Mouse (Mus musculus) cerebellum, adult 18-20 months (tissue): ENCODE results near the gene Gabbr2.

Experiments used
- DNase-seq, 2 experiments: peaks; one replicate each; pipeline ENCODE4 v3.0.0; 2021

The Gabbr2 gene

GRCm38 (mm10) chr4:46860586-46860985 is 131.1 kb downstream of the Gabbr2 start:
- no peak for DNase-seq

- DNase-seq, result peak; percentile 83 to 87
These were observed 132.8 kb downstream of the Gabbr2 start for GRCm38 (mm10) chr4:46858899-46859298.

DNA sequence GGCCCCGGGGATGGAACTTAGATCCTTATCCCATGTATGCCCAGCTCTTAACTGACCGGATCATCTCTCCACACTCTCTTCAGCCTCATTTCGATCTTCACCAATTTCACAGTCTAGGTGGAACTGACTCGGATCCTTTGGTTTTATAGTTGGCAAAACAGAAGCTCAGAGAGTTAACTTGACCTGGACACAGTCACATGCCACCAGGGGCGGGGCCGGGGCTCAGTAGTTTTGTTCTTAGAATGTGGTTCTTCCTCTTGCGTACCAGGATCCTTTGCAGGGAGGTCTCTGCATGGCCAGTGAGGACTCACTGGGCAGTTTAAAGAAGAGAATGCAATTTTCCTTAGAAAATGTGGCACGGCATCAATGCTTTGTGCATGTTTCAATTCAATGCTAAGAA is 135.5 kb downstream of the Gabbr2 start:
- DNase-seq, result no peak

- DNase-seq, result peak; percentile 52 to 59
These were observed 136.8 kb downstream of the Gabbr2 start for GRCm38 (mm10) chr4:46854686-46855385.

DNA sequence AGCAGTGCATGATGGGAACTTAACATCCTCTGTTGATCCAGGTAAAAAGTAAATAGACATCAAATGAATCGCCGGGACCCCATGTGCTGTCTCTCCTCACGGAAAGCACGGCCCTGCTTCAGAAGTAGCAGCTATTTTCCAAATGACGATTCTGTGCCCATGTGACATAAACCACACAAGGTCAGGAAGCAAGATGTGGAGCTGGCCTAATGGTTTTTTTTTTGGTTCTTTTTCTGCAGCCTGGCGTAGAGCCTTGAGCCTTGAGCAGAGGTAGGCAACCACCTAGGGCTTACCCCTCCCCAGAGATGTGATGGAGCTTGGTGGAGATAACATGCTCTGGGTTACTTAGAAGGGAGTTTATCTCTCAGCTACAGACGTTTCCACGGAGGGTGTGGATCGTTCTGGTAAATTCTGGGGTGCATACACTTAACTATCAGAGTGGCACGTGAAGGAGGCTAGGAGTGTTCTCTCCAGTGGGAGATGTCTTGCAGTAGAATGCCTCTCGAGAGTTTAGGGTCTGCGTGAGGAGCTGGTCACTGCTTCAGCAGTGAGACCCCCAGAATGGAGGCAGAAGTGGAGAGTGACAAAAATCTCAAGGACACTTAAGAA is 137.7 kb downstream of the Gabbr2 start:
- DNase-seq, result no peak

DNA sequence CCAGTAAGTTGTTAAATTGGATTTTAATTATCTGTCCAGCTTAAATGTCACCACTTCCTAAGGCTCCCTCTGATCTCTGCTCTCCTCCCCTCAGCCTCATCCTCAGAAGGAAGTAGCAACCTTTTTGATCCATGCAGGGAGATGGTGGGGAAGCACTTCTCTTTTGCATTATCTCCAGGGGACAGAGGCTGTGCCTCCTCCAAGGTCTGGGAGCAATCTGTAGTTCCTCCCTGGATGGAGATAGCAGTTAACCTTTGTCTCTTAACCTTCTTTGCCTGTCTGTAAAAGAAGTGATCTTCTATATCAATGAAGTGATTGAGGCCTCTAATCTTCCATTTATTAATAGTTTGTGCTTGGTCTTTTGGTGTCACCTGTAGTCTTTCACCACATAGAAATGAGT is 143.9 kb downstream of the Gabbr2 start:
- DNase-seq, result no peak

GRCm38 (mm10) chr4:46846396-46846795 is 145.3 kb downstream of the Gabbr2 start:
- no peak for DNase-seq

GRCm38 (mm10) chr4:46844982-46845643 is 146.6 kb downstream of the Gabbr2 start:
- no peak for DNase-seq

DNA sequence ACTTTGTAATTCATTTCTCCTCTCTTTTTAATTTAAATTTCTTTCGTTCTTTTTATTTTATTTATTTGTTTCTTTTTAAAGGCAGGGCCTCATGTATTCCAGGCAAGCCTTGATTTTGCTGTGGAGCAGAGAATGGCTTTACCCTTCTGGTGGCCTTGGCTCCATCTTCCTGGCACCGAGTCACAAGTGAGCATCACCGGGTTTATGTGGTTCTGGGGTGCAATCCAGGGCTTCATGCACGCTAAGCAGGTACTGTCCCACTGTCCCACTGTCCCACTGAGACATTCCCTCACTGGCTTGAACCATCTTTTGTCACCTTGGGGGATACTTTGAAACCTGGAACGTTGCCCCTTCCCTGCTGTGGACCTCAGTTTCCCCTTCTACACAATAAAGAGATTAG is 147.1 kb downstream of the Gabbr2 start:
- peak; percentile 47 to 56 for DNase-seq

GRCm38 (mm10) chr4:46842596-46842995 is 149.1 kb downstream of the Gabbr2 start:
- no peak for DNase-seq

- DNase-seq, result peak; percentile 54 to 58
These were observed 151.5 kb downstream of the Gabbr2 start for GRCm38 (mm10) chr4:46840146-46840545.

GRCm38 (mm10) chr4:46837362-46837761 is 154.3 kb downstream of the Gabbr2 start:
- DNase-seq, result no peak

GRCm38 (mm10) chr4:46836065-46836464 is 155.6 kb downstream of the Gabbr2 start:
- DNase-seq, result no peak

DNA sequence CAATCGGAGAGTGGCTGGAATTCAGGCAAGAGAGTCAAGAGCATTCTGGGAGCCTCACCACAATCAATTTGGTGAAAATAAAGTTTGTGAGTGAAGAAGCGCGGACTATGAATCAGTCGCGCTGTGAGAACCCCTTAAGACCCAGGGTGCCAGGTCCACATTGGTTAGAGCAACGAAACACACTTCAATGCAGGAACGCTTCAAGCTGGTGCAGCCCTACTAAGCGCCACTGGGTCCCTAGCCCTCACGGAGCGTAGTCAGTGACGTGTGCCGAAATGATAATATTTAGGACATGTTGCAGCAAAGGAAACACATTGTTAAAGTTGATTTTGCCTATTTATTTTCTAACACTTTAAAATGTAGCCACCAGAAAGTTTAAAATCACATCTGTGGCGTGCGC is 156.6 kb downstream of the Gabbr2 start:
- no peak for DNase-seq

- DNase-seq, result no peak
These were observed 158.7 kb downstream of the Gabbr2 start for GRCm38 (mm10) chr4:46832834-46833544.

DNA sequence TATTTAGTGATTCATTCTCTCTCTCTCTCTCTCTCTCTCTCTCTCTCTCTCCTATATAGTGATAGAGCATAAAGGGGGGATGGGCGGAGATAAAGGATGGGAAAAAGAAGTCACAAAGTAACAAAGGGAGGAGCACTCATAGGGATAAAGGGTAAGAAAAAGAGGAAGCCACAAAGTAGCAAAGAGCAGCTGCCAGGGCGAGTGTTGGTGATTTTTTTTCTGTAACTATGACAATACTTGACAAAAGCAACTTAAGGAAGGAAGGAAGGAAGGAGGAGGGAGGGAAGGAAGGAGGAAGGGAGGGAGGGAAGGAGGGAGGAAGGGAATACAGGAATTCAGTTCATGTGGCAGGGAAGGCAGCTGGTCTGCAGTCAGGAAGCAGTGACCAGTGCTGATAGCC is 162.0 kb downstream of the Gabbr2 start:
- no peak for DNase-seq

DNA sequence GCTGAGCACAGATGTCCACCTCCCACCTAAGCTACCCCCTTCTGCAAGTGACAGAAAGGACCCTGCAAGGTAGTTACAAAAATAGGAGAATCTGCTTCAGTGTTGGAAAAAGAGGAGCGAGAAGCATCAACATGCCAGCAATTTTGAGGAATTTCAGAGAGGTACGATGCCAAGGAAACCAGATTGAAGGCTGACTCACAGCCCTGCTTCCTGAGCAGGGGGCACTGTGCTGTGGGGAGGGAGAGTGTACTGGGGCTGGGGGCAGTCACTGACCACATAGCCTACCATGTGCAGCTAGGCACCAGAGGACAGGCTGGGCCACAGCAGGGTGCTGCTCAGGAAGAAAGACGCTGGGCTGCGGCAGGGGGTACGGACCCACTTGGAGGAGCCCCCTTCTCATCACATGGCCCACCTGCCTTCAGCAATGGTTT is 163.5 kb downstream of the Gabbr2 start:
- DNase-seq, result peak; percentile 50 to 57

GRCm38 (mm10) chr4:46827471-46827870 is 164.2 kb downstream of the Gabbr2 start:
- peak; percentile 45 to 53 for DNase-seq

- DNase-seq, result no peak
These were observed 165.7 kb downstream of the Gabbr2 start for GRCm38 (mm10) chr4:46825846-46826529.

DNA sequence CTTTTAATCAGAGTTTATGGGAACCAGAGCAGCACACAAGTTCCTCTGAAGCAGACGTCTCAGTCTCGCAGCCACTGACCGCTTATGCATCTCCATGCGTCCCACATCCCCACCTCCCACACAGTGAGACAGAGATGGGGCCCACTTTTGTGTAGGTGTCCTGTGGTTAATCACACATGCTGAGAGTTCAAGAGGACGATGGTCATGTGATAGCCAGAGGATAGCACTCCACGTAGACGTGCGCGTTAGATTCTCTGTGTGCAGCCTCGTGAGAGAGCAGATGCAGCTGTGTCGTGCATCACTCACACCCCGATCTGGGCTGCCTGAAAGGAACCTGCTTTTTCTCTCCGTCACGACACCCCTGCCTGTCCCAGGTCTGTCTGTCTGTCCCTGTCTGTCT is 167.9 kb downstream of the Gabbr2 start:
- no peak for DNase-seq

DNA sequence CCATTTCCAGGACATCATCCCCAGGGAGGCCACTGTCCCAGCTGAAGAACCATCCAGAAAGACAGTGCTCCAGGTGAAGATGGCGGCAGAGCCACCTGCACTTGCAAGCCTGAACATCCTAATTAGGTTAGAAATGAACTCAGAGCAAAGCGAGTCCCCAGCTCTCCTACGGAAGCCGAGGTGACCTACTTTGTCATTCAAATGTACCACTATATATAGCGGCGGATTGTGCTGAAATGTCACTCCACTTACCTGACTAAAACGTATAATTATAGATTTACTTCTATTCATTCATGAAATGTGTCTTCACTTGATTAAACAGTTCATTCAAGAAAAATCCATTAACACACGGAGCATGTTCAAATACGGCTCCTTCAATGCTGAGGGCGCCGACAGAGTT is 170.0 kb downstream of the Gabbr2 start:
- no peak for DNase-seq

DNA sequence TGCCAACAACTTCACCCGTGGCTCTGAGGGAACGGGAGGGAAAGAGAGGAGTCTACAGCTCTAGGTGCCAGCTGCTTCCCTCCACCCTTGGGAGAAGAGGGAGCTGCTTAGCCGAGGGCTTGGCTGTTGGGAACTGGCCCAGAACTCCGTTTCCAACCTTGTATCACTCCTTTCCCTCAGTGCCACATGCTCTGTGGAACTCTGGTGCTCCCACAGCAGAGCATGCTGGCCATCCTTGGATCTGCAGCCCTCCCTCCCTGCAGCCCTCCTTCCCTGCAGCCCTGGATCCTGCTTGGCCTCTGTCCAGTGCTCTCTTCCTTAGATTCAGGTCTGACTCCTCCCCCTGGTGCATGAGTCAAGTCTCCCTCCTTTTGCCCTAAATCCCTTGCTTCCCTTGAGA is 176.7 kb downstream of the Gabbr2 start:
- DNase-seq, result peak; percentile 61 to 69

DNA sequence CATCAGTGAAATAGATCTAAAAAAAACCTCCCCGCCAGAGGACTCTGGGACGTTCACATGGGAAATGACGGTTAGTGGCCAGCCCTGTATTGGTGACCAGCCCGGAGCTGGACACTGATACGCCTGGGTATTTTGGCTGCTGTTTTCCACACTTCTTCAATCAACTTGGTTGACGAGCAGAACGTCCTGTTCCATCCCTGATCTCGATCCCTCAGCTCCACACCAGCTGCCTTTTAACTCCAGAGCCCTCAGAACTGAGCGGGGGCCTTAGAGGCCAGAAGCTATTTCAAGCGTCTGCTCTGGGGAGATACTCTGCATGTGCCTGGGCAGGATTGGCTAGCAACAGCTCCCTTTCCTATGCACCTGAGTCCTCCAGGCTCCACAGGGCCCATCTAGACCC is 177.4 kb downstream of the Gabbr2 start:
- DNase-seq, result no peak
